Mouse (Mus musculus) adipocyte (in vitro differentiated cells): ENCODE results near the gene Timp2.

Source experiments
- DNase-seq: peaks from one replicate; pipeline ENCODE4 v3.0.0-alpha.2; 2016; ENCODE audit warnings: low spot score

Timp2 gene

GRCm38 (mm10) chr11:118289999-118290889 lies 65.3 kb downstream of the Timp2 start, which contains the start of gene Usp36:
Usp36 (minus strand) TSS chr11:118290244.
- DNase-seq: peak; percentile 100

DNA sequence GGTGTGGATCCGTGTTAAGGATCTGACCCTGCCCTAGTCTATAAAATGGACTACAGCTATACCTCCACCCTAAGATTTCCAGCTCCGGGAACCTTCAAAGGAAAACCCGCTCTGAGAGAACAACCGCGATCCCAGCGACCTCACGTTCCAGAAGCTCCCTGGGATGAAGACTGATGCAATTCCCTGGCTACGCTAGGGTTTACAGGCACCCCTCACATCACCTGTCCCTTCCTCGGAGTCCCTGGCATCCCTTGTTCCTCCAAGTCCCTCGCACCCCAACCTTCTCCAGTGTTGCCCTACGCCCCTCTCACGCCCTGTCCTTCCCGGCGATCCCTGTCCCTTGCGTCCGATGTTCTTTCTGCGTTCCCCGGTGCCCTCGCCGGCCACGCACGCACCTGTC lies 66.0 kb downstream of the Timp2 start:
- DNase-seq: peak; percentile 44

- peak; percentile 31 for DNase-seq
Observed at GRCm38 (mm10) chr11:118289037-118289511, 66.5 kb downstream of the Timp2 start.

- no peak for DNase-seq
Observed at GRCm38 (mm10) chr11:118287573-118287972, 68.0 kb downstream of the Timp2 start.

GRCm38 (mm10) chr11:118286434-118286833 lies 69.1 kb downstream of the Timp2 start:
- DNase-seq: no peak

- DNase-seq: no peak
Observed at GRCm38 (mm10) chr11:118285791-118286190, 69.7 kb downstream of the Timp2 start.

GRCm38 (mm10) chr11:118280218-118280617 lies 75.3 kb downstream of the Timp2 start:
- DNase-seq: no peak

DNA sequence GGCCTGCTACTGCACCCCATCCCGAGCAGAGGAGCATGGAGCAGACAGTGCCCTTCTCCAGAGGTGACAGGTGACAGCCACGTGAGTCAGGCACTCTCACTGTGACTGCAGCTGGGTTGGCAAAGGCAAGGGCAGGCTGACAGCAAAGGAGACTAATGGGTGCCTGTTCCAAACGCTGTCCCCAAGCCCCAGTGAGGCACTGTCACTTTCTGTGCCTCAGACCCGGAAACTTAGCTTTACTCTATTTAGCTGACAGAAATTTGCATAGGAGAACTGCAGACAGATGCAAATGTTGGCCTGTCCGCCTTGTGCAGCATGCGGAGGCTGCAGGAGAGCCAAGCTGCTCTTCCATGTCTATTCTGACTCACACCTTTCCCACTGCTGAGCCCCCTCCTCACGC lies 79.2 kb downstream of the Timp2 start:
- no peak for DNase-seq

DNA sequence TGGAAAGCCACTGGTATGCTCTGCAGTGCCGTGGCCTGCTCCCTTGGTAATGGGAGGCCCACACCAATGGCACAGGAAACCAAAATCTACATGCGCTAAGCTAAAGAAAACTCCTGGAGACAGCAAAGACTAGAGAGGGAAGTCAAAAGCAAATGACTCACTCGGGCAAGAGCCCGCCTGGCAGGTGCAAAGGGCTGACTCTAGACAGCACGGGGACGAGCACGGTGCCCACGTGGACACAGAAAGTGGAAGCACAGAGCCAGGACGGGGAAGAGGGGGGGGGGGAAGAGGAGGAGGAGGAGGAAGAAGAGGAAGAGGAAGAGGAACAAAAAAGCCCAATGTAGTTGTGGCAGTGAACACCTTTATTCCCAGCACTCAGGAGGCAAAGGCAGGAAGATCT lies 80.4 kb downstream of the Timp2 start:
- DNase-seq: no peak

DNA sequence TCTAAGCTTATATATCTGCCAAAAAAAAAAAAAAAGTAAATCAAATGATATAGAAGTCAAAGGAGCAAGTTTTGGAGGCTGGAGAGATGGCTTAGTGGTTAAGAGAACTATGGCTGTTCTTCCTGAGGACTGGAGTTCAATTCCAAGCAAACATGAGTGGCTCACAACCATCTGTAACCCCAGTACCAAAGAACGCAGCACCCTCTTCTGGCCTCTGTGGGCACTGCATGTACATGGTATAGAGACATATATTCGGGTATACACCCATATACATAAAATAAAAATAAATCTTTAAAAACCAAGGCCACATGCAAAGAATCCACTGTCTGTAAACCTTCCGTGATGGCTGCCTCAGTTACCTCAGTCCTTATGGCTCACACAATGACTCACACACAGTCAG lies 85.7 kb downstream of the Timp2 start:
- no peak for DNase-seq

DNA sequence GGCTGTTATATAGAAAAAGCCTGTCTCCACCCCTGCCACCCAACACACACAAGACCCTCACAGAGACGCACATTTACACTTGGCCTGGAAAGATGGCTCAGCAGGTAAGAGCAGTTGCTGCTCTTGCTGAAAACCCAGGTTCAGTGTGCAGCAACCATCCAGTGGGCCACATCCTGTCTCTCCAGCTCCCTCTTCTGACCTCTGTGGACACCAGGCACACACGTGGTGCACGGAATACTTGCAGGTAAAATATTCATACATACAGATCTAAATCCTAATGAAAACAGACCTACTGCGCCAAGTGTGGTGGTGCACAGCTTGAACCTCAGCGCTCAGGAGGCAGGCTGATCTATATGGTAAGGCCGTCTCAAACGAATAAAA lies 88.9 kb downstream of the Timp2 start:
- DNase-seq: no peak

- no peak for DNase-seq
Observed at GRCm38 (mm10) chr11:118266044-118266665, 89.4 kb downstream of the Timp2 start.

- no peak for DNase-seq
Observed at GRCm38 (mm10) chr11:118265621-118266020, 89.9 kb downstream of the Timp2 start.

- DNase-seq: no peak
Observed at GRCm38 (mm10) chr11:118263146-118263545, 92.4 kb downstream of the Timp2 start.

DNA sequence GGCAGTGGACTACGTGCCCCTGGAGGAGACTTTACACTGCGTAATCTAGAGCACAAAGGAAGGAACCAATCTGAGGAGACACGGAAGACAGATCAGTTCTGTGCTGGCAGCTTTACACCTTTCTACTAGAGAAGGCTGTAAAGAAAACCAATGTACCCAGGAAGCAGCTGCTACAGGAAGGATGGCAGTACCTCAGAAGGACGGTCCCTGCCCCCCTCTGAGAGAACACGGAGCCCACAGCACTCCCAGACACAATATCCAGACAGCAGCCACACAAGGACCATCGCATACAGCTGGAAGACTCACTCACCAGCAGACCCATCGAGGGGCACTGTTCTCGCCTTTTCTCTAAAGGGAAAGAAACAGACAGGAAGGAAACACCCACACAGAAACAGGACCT lies 95.5 kb downstream of the Timp2 start:
- DNase-seq: no peak

GRCm38 (mm10) chr11:118259580-118259979 lies 96.0 kb downstream of the Timp2 start:
- DNase-seq: no peak

DNA sequence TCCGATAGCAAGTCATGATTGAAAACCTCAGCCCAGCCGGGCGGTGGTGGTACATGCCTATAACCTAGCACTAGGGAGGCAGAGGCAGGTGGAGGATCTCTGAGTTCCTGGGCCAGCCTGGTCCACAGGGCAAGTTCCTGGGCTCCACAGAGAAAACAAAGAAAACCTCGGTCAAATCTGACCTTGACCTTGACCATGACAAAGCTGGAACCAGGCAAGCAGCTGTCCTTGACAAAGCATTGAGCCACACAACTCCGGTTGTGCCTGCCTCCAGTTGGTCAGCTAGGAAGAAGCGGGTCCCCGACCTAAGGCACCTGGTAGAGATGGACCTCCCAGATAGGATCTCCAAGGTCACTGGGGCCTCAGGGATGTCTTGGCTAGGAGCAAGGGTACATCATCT lies 99.2 kb downstream of the Timp2 start:
- no peak for DNase-seq

DNA sequence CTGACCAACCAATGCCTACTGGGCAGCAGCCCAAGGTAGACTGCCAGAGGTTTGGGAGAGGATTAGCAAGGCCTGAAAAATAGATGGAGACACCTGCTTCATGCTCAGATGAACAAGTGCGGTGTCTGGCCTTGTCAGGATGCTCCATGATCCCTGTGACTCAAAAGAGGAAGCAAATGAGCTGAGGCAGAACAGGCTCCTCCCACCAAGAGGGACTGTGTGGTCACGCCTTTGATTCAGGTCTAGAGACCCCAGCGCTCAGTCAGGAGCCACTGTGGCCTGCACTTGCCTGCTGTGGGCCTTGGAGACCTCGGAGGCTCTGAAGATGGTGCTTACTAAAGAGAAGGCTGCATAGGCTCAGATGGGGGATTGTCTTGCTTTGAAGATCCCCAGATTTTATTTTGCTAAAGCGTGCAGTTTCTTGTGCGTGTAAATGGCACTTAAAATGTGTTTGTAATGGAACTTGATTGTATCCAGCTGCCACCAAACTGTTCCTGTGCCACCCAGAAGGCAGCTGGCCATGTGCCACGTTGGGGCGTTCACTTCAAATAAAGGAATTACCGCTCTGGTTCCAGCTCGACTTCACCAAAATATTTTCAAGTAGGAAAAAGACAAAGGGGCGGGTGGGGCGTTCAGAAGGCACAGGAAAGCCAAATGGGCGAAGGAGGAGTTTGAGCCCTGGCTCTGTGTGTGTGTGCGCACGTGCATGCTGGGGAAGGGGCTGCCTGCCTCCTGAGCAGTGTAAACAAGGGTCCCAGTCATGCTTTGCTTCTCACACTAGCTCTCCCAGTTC lies 101.2 kb downstream of the Timp2 start:
- peak; percentile 80 for DNase-seq

- no peak for DNase-seq
Observed at GRCm38 (mm10) chr11:118253447-118254158, 101.9 kb downstream of the Timp2 start.
